Mouse (Mus musculus): ENCODE data around the gene Vmn1r6.
"Not testable (repeated sequence)": the region's sequence is repeated elsewhere in the genome, so short reads cannot be mapped to it uniquely, and the experiment has no call there.

Gene Vmn1r6

GRCm38 (mm10) chr6:56996943-56997342, at the start of gene Vmn1r6:
TSS of gene Vmn1r6 (plus strand) at chr6:56997243.
- DNase-seq (ENCODE audit: low spot score) = no peak

GRCm38 (mm10) chr6:56956436-56956835, 40.6 kb upstream of the Vmn1r6 start:
- no peak for DNase-seq (ENCODE audit: low spot score)

- no peak for DNase-seq (ENCODE audit: low spot score)
Observed at GRCm38 (mm10) chr6:56969973-56970372, 27.1 kb upstream of the Vmn1r6 start, which contains the start of gene Vmn1r5. TSS of gene Vmn1r5 (plus strand) at chr6:56970273.

GRCm38 (mm10) chr6:57025224-57025623, 28.2 kb downstream of the Vmn1r6 start, which contains the start of gene Vmn1r7:
TSS of gene Vmn1r7 (minus strand) at chr6:57025324.
- DNase-seq (ENCODE audit: low spot score) = not testable (repeated sequence)

- no peak for DNase-seq (ENCODE audit: low spot score)
Observed at GRCm38 (mm10) chr6:57031984-57032383, 34.9 kb downstream of the Vmn1r6 start, which contains the start of gene Vmn1r8. TSS of gene Vmn1r8 (plus strand) at chr6:57032284.

- no peak for DNase-seq (ENCODE audit: low spot score)
Observed at GRCm38 (mm10) chr6:57034674-57035073, 37.6 kb downstream of the Vmn1r6 start.
